Mouse (Mus musculus) adrenal gland, adult 10 weeks (tissue): ENCODE results near the gene Zfp87. TPM values are rescaled to one million over a fixed set of nuclear protein-coding genes. Genes with fewer than 3 reads are reported as not detected.

Experiments
- polyA plus RNA-seq: library from polyadenylated mRNA; stranded (reverse); fragments of 350-450 nt; fragmentation: Illumina TruSeq; extraction: RNeasy Lipid Tissue Mini Kit (QIAGEN cat#74804); gene quantifications from one replicate; pipeline ENCODE4 v1.2.3, GENCODE M21; 2014; ENCODE audit warnings: low read depth, low replicate concordance

Zfp87 gene
- polyA plus RNA-seq, result 30.4 TPM

GRCm38 (mm10) chr13:67525753-67526410, at the start of gene Zfp87, which contains the start of gene Gm26965:
TSS of gene Zfp87 (minus strand) at chr13:67526177.
TSS of gene Gm26965 (minus strand) at chr13:67526151.

GRCm38 (mm10) chr13:67553730-67554129, 27.8 kb upstream of the Zfp87 start, which contains the start of gene Zfp748:
TSS of gene Zfp748 (minus strand) at chr13:67553830.

GRCm38 (mm10) chr13:67500084-67500719, 25.8 kb downstream of the Zfp87 start, which contains the start of gene Zfp58:
TSS of gene Zfp58 (minus strand) at chr13:67500555.

GRCm38 (mm10) chr13:67483625-67484423, 42.2 kb downstream of the Zfp87 start, which contains the start of gene Zfp874b:
TSS of gene Zfp874b (minus strand) at chr13:67484258.

Other genes with a start within 250 kb of the Zfp87 start
- gene Zfp458, start 247.7 kb downstream of the Zfp87 start, polyA plus RNA-seq, result 11.7 TPM
- 1.3 TPM for gene Zfp457, start 219.7 kb downstream of the Zfp87 start, polyA plus RNA-seq
- 21.8 TPM for gene Zfp595, start 193.6 kb downstream of the Zfp87 start, polyA plus RNA-seq
- gene Gm28044, start 165.6 kb downstream of the Zfp87 start, polyA plus RNA-seq, result 2.8 TPM
- gene Zfp953, start 165.6 kb downstream of the Zfp87 start, polyA plus RNA-seq, result 12.7 TPM
- gene Gm28041, start 150.4 kb downstream of the Zfp87 start, polyA plus RNA-seq, result 0.93 TPM
- 5.0 TPM for gene Zfp456, start 150.4 kb downstream of the Zfp87 start, polyA plus RNA-seq
- 18.5 TPM for gene Zfp429, start 126.4 kb downstream of the Zfp87 start, polyA plus RNA-seq
- gene Zfp459, start 104.8 kb downstream of the Zfp87 start, polyA plus RNA-seq, result 2.0 TPM
- gene Zfp874a, start 74.6 kb downstream of the Zfp87 start, polyA plus RNA-seq, result 128 TPM
- 54.2 TPM for gene Zfp874b, start 41.9 kb downstream of the Zfp87 start, polyA plus RNA-seq
- 33.4 TPM for gene Zfp58, start 25.6 kb downstream of the Zfp87 start, polyA plus RNA-seq
- not detected for gene Gm26965, start within 50 bp of the Zfp87 start, polyA plus RNA-seq
- 32.6 TPM for gene Zfp748, start 27.7 kb upstream of the Zfp87 start, polyA plus RNA-seq
- 42.5 TPM for gene Zfp729b, start 83.5 kb upstream of the Zfp87 start, polyA plus RNA-seq
- gene Gm49345, start 111.6 kb upstream of the Zfp87 start, polyA plus RNA-seq, result not detected
- gene Zfp729a, start 111.6 kb upstream of the Zfp87 start, polyA plus RNA-seq, result 42.6 TPM
- 23.0 TPM for gene Zfp738, start 160.9 kb upstream of the Zfp87 start, polyA plus RNA-seq
- gene Zfp65, start 203.0 kb upstream of the Zfp87 start, polyA plus RNA-seq, result 43.6 TPM
- 25.8 TPM for gene Zfp85, start 229.1 kb upstream of the Zfp87 start, polyA plus RNA-seq